Mouse (Mus musculus): ENCODE measurements around the gene Rps26. TPM values are rescaled to one million over a fixed set of nuclear protein-coding genes. Genes with fewer than 3 reads are reported as not detected.
A peak's percentile ranks its signal among the peaks of the same experiment; 100 is the strongest.

Gene Rps26
- polyA plus RNA-seq, 1 experiment from 2014 or later = 573 TPM

- Histone ChIP-seq H3K36me3 (replicated peaks; ENCODE audit: control insufficient read depth, insufficient read depth) (no peaks in the 10 kb centered on the region), H3K27ac (no peak overlapping the region), H3K4me1 (replicated peaks; ENCODE audit: control insufficient read depth, insufficient read depth, low read length) (peaks cover 11% of the 10 kb centered on the region), H3K9ac (no peak overlapping the region), H3K4me2 (replicated peaks) (no peak overlapping the region), H3K27me3 (ENCODE audit: control insufficient read depth, insufficient read depth, low read length) (no peaks in the 10 kb centered on the region), H3K4me3 (replicated peaks; ENCODE audit: low read length) (no peak overlapping the region), H3K9me3 (ENCODE audit: control insufficient read depth, low read length) (no peaks in the 10 kb centered on the region)
- WGBS = 75% methylated on average over 5 of the region's 5 CpGs
- ATAC-seq (ENCODE audit: low FRiP score) (no peak), DNase-seq (ENCODE audit: low spot score) (no peak)
Observed at GRCm38 (mm10) chr10:128663441-128664220, 37.1 kb upstream of the Rps26 start.

- H3K4me3 ChIP-seq (replicated peaks; ENCODE audit: low read length) = no peak overlapping the region
- H3K9me3 ChIP-seq (ENCODE audit: control insufficient read depth, low read length) = no peaks in the 10 kb centered on the region
- no peak overlapping the region for H3K27ac ChIP-seq
- H3K4me2 ChIP-seq (replicated peaks) = no peak overlapping the region
- H3K27me3 ChIP-seq (ENCODE audit: control insufficient read depth, insufficient read depth, low read length) = no peaks in the 10 kb centered on the region
- no peaks in the 10 kb centered on the region for H3K4me1 ChIP-seq (replicated peaks; ENCODE audit: control insufficient read depth, insufficient read depth, low read length)
- no peak overlapping the region for H3K9ac ChIP-seq
- no peaks in the 10 kb centered on the region for H3K36me3 ChIP-seq (replicated peaks; ENCODE audit: control insufficient read depth, insufficient read depth)
- ATAC-seq (ENCODE audit: low FRiP score) (no peak), DNase-seq (ENCODE audit: low spot score) (no peak)
Observed at GRCm38 (mm10) chr10:128662465-128662864, 35.9 kb upstream of the Rps26 start.

GRCm38 (mm10) chr10:128659490-128659889 lies 32.9 kb upstream of the Rps26 start:
- Histone ChIP-seq H3K4me3 (replicated peaks; ENCODE audit: low read length) (no peak overlapping the region), H3K9ac (no peak overlapping the region), H3K4me2 (replicated peaks) (no peak overlapping the region), H3K36me3 (replicated peaks; ENCODE audit: control insufficient read depth, insufficient read depth) (no peaks in the 10 kb centered on the region), H3K9me3 (ENCODE audit: control insufficient read depth, low read length) (no peaks in the 10 kb centered on the region), H3K4me1 (replicated peaks; ENCODE audit: control insufficient read depth, insufficient read depth, low read length) (no peaks in the 10 kb centered on the region), H3K27ac (no peak overlapping the region), H3K27me3 (ENCODE audit: control insufficient read depth, insufficient read depth, low read length) (no peaks in the 10 kb centered on the region)
- ATAC-seq (ENCODE audit: low FRiP score) = no peak
- DNase-seq (ENCODE audit: low spot score) = no peak
- 37% methylated on average over 9 of the region's 9 CpGs for WGBS

- Histone ChIP-seq H3K36me3 (replicated peaks; ENCODE audit: control insufficient read depth, insufficient read depth) (no peaks in the 10 kb centered on the region), H3K27me3 (ENCODE audit: control insufficient read depth, insufficient read depth, low read length) (no peaks in the 10 kb centered on the region), H3K27ac (no peak overlapping the region), H3K4me2 (replicated peaks) (no peak overlapping the region), H3K9ac (no peak overlapping the region), H3K9me3 (ENCODE audit: control insufficient read depth, low read length) (no peaks in the 10 kb centered on the region), H3K4me1 (replicated peaks; ENCODE audit: control insufficient read depth, insufficient read depth, low read length) (no peaks in the 10 kb centered on the region), H3K4me3 (replicated peaks; ENCODE audit: low read length) (no peak overlapping the region)
- ATAC-seq (ENCODE audit: low FRiP score) (no peak), DNase-seq (ENCODE audit: low spot score) (no peak)
- 61% methylated on average over 9 of the region's 9 CpGs for WGBS
Observed at GRCm38 (mm10) chr10:128657844-128658243, 31.3 kb upstream of the Rps26 start.

DNA sequence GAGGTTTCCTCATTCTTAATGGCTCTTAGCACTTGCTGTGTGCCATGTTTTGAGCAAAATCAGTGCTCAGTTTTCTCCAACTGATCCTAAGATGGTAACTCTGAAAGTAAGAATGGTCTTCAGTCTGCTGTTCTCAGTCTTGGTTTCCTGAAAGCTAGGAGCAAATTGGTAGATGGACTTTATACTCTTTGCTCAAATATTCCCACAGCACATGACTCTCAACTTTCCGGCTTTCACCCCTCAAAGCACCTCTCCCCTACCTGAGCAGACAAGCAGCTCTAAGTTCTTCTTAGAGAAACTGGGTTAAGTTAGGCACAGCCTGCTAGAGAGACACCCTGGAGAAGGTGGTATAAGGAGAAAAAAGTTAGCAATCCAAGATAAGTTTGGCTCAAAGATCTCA lies 30.2 kb upstream of the Rps26 start:
- H3K4me3 ChIP-seq (replicated peaks; ENCODE audit: low read length) = no peak overlapping the region
- H3K4me1 ChIP-seq (replicated peaks; ENCODE audit: control insufficient read depth, insufficient read depth, low read length) = no peaks in the 10 kb centered on the region
- no peak overlapping the region for H3K9ac ChIP-seq
- no peaks in the 10 kb centered on the region for H3K36me3 ChIP-seq (replicated peaks; ENCODE audit: control insufficient read depth, insufficient read depth)
- no peaks in the 10 kb centered on the region for H3K9me3 ChIP-seq (ENCODE audit: control insufficient read depth, low read length)
- H3K4me2 ChIP-seq (replicated peaks) = no peak overlapping the region
- no peak overlapping the region for H3K27ac ChIP-seq
- H3K27me3 ChIP-seq (ENCODE audit: control insufficient read depth, insufficient read depth, low read length) = no peaks in the 10 kb centered on the region
- 92% methylated on average over 1 of the region's 1 CpGs for WGBS
- DNase-seq (ENCODE audit: low spot score) (no peak), ATAC-seq (ENCODE audit: low FRiP score) (no peak)

DNA sequence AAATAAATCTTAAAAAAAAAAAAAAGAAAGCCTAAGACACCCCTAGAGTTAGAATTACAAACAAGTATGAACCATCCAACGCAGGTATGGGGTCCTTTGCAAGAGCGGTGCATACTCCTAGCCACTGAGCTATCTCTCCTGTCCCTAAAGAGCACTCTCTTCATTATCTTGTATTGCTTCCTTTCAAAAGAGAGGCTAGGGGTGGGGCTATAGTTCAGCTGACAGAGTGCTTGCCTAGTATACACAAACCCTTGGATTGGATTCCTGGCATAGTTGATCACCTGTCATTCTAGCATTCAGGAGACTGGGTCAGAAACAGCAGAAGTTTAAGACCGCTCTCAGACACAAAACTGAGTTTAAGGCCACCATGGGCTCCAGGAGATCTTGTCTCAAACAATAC lies 28.7 kb upstream of the Rps26 start:
- WGBS = 90% methylated on average over 3 of the region's 3 CpGs
- Histone ChIP-seq H3K36me3 (replicated peaks; ENCODE audit: control insufficient read depth, insufficient read depth) (no peaks in the 10 kb centered on the region), H3K4me1 (replicated peaks; ENCODE audit: control insufficient read depth, insufficient read depth, low read length) (no peaks in the 10 kb centered on the region), H3K4me2 (replicated peaks) (no peak overlapping the region), H3K27me3 (ENCODE audit: control insufficient read depth, insufficient read depth, low read length) (no peaks in the 10 kb centered on the region), H3K9me3 (ENCODE audit: control insufficient read depth, low read length) (no peaks in the 10 kb centered on the region), H3K27ac (no peak overlapping the region), H3K4me3 (replicated peaks; ENCODE audit: low read length) (no peak overlapping the region), H3K9ac (no peak overlapping the region)
- DNase-seq (ENCODE audit: low spot score) (no peak), ATAC-seq (ENCODE audit: low FRiP score) (no peak)

GRCm38 (mm10) chr10:128653866-128654265 lies 27.3 kb upstream of the Rps26 start:
- Histone ChIP-seq H3K9ac (no peak overlapping the region), H3K4me1 (replicated peaks; ENCODE audit: control insufficient read depth, insufficient read depth, low read length) (no peaks in the 10 kb centered on the region), H3K9me3 (ENCODE audit: control insufficient read depth, low read length) (no peaks in the 10 kb centered on the region), H3K4me3 (replicated peaks; ENCODE audit: low read length) (no peak overlapping the region), H3K36me3 (replicated peaks; ENCODE audit: control insufficient read depth, insufficient read depth) (no peaks in the 10 kb centered on the region), H3K4me2 (replicated peaks) (no peak overlapping the region), H3K27me3 (ENCODE audit: control insufficient read depth, insufficient read depth, low read length) (no peaks in the 10 kb centered on the region), H3K27ac (no peak overlapping the region)
- 74% methylated on average over 4 of the region's 4 CpGs for WGBS
- DNase-seq (ENCODE audit: low spot score) = no peak
- no peak for ATAC-seq (ENCODE audit: low FRiP score)

DNA sequence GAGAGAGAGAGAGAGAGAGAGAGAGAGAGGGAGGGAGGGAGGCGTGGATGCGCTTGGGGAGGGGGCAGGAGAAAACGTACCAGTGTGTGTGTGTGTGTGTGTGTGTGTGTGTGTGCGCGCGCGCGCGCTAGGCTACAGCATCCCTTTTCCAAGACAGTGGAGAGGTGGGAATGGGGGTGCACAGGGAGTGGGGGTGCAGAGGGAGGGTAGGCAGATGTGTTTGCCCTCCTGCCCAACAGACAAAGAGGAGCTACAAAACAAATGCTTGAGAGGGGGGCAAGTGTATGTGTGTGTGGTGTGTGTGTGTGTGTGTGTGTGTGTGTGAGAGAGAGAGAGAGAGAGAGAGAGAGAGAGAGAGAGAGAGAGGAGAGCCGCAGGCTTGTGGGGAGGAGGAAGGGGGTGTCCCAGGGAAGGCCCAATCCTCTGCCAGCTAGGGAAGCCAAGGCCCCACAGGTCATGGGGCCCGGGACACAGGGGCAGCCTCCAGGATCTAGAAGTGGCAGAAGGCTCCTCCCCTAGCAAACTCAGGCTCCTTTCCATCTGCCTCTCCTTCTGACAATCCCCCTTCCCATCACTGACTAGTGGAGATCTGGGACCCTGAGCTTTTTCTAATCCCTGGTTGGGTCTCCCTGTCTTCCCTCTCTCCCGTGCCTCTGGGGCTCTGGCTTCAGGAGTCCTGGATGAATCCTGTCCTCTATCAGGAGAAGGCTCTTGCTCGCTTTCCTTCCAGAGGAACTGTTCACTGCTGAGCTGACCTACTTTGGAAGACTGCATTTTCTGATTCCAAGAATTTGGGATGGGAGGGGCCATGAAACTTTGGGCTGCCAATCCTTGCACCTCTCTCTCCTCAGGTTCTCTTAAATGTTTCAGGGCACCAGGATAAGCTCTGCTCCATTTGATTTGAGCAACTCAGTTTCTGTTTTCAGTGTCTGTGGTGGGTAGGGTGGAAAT lies 19.9 kb upstream of the Rps26 start:
- WGBS = 4% methylated on average over 10 of the region's 13 CpGs
- DNase-seq (ENCODE audit: low spot score) (peak; percentile 75), ATAC-seq (ENCODE audit: low FRiP score) (peak; percentile 84)
- Histone ChIP-seq H3K36me3 (replicated peaks; ENCODE audit: control insufficient read depth, insufficient read depth) (peaks cover 16% of the 10 kb centered on the region; the same call in 1 of the 2 replicates), H3K9ac (peak overlapping the region; percentile 68), H3K27me3 (ENCODE audit: control insufficient read depth, insufficient read depth, low read length) (no peaks in the 10 kb centered on the region), H3K4me3 (replicated peaks; ENCODE audit: low read length) (peak overlapping the region; percentile 50), H3K27ac (peak overlapping the region; percentile 94), H3K9me3 (ENCODE audit: control insufficient read depth, low read length) (no peaks in the 10 kb centered on the region), H3K4me2 (replicated peaks) (peak overlapping the region; percentile 67), H3K4me1 (replicated peaks; ENCODE audit: control insufficient read depth, insufficient read depth, low read length) (peaks cover 28% of the 10 kb centered on the region)
